12 mouse cellular contexts compared by ENCODE assay signal in the genomic region with DNA sequence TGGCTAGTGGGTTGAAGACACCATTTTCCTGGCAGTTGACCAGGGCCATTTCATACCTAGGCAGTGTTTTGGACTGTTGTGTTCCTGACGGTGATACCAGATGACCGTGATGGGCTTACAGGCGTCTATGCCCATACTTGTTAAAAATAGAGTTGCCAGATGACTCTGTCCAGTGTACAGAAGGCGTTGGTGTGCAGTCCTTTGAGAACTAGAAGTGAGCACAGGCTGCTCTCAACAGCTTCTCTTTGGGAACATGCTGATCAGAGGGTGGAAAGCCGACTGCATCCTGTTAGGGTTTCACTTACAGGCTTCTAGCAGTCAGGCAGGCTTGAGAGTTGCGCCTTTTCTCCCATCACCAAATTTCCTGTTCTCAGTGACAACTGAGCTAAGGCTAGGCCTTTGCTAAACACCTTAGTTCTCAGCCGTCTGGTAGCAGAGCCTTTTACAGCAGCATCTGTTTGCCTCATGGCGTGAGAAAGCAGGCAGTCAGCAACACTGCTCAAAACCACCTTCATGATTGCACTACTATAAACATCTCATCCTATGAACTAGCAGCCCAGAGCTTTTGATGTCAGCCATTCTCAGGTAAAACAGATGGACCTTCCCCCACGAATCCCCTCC.
DNase-seq lines count a peak whose midpoint lies in the region; ATAC-seq and TF ChIP-seq lines count a peak whose summit lies in the region.
"Had no signal": no experiment of that assay in that cellular context is flagged by ENCODE, and none has a peak within 500 bp of the region (broad histone marks: within the 10 kb centered on the region; RNA-seq: fewer than 3 reads in every experiment).

No protein-coding gene starts in this region.

- TF ChIP-seq CTCF in heart, postnatal 0 days (IDR thresholded peaks at IDR 0.05; ENCODE audit: low read depth), result no peak

- TF ChIP-seq EP300 in heart, postnatal 0 days (IDR thresholded peaks at IDR 0.05; ENCODE audit: low read depth), result 0 out of 2 replicates have a peak, but pooled peaks have one; percentile 19

- no peak overlapping the region for H3K4me2 ChIP-seq in hindbrain, embryonic 13.5 days
- H3K4me2 ChIP-seq in hindbrain, embryonic 12.5 days (replicated peaks), result no peak overlapping the region
- no peak overlapping the region for H3K4me2 ChIP-seq in heart, postnatal 0 days (ENCODE audit: low read depth, low read length)
- H3K4me2 ChIP-seq: liver, embryonic 11.5 days; midbrain, embryonic 13.5 days had no signal

- H3K27ac ChIP-seq in hindbrain, embryonic 13.5 days, result peak overlapping the region; percentile 5; the same call in 1 of the 2 replicates
- no peak overlapping the region; the same call in 1 of the 2 replicates for H3K27ac ChIP-seq in hindbrain, embryonic 12.5 days
- peak overlapping the region; percentile 56 for H3K27ac ChIP-seq in brown adipose tissue, adult 24 weeks (replicated peaks; ENCODE audit: low read depth, low read length)
- H3K27ac ChIP-seq in heart, postnatal 0 days (ENCODE audit: low read depth), result peak overlapping the region; percentile 84
- H3K27ac ChIP-seq: kidney, postnatal 0 days; midbrain, embryonic 13.5 days had no signal

- H3K36me3 ChIP-seq in hindbrain, embryonic 13.5 days, result no peaks in the 10 kb centered on the region
- no peaks in the 10 kb centered on the region for H3K36me3 ChIP-seq in hindbrain, embryonic 12.5 days
- 0 out of 2 replicates have a peak, but pooled peaks cover 4% of the 10 kb centered on the region for H3K36me3 ChIP-seq in heart, postnatal 0 days (replicated peaks; ENCODE audit: control insufficient read depth, insufficient read depth, low read length)
- H3K36me3 ChIP-seq: midbrain, embryonic 13.5 days had no signal

- no peak for ATAC-seq in hindbrain, embryonic 13.5 days (ENCODE audit: low FRiP score)
- no peak for ATAC-seq in hindbrain, embryonic 12.5 days (ENCODE audit: low FRiP score)
- ATAC-seq in heart, postnatal 0 days (ENCODE audit: insufficient read depth, low read depth), result peak; percentile 68
- ATAC-seq: midbrain, embryonic 13.5 days had no signal

- H3K9me3 ChIP-seq in hindbrain, embryonic 13.5 days, result no peaks in the 10 kb centered on the region
- H3K9me3 ChIP-seq in hindbrain, embryonic 12.5 days (replicated peaks), result no peaks in the 10 kb centered on the region
- no peaks in the 10 kb centered on the region for H3K9me3 ChIP-seq in heart, postnatal 0 days (replicated peaks; ENCODE audit: control insufficient read depth, low read length)
- H3K9me3 ChIP-seq: midbrain, embryonic 13.5 days had no signal

- H3K4me1 ChIP-seq in hindbrain, embryonic 13.5 days (replicated peaks), result peaks cover 80% of the 10 kb centered on the region
- peaks cover 58% of the 10 kb centered on the region for H3K4me1 ChIP-seq in hindbrain, embryonic 12.5 days
- H3K4me1 ChIP-seq in brown adipose tissue, adult 24 weeks (ENCODE audit: control insufficient read depth, insufficient read depth, insufficient read length, low read length), result peaks cover 30% of the 10 kb centered on the region
- peaks cover 65% of the 10 kb centered on the region for H3K4me1 ChIP-seq in heart, postnatal 0 days (ENCODE audit: control insufficient read depth, insufficient read depth)

- DNase-seq in forelimb bud, embryonic 11.5 days (ENCODE audit: low read depth, low spot score), result peak; percentile 71
- DNase-seq in heart, postnatal 0 days (ENCODE audit: low spot score), result peak; percentile 57
- no peak for DNase-seq in liver
- DNase-seq in adrenal gland, adult 18-20 months (ENCODE audit: low spot score in 2 of 2), result no peak
- DNase-seq: adrenal gland, adult 8-10 months; lung, postnatal 10 days had no signal

- no peaks in the 10 kb centered on the region for H3K27me3 ChIP-seq in hindbrain, embryonic 13.5 days
- H3K27me3 ChIP-seq in hindbrain, embryonic 12.5 days, result no peaks in the 10 kb centered on the region
- no peaks in the 10 kb centered on the region for H3K27me3 ChIP-seq in heart, postnatal 0 days (ENCODE audit: control insufficient read depth, insufficient read depth, low read length)
- H3K27me3 ChIP-seq: midbrain, embryonic 13.5 days had no signal

- H3K4me3 ChIP-seq in hindbrain, embryonic 13.5 days, result no peak overlapping the region
- H3K4me3 ChIP-seq in hindbrain, embryonic 12.5 days, result no peak overlapping the region
- no peak overlapping the region for H3K4me3 ChIP-seq in brown adipose tissue, adult 24 weeks (ENCODE audit: insufficient read depth, low read depth, low read length)
- H3K4me3 ChIP-seq in heart, postnatal 0 days (ENCODE audit: low read depth, low read length), result no peak overlapping the region
- H3K4me3 ChIP-seq: midbrain, embryonic 13.5 days had no signal

- no peak overlapping the region for H3K9ac ChIP-seq in hindbrain, embryonic 13.5 days
- H3K9ac ChIP-seq in hindbrain, embryonic 12.5 days, result no peak overlapping the region
- H3K9ac ChIP-seq in heart, postnatal 0 days (replicated peaks; ENCODE audit: low read depth, low read length), result no peak overlapping the region
- H3K9ac ChIP-seq: midbrain, embryonic 13.5 days had no signal

- whole genome bisulfite sequencing in hindbrain, embryonic 13.5 days, result 82% methylated on average over 9 of the region's 9 CpGs
- 81% methylated on average over 9 of the region's 9 CpGs for whole genome bisulfite sequencing in hindbrain, embryonic 12.5 days
- WGBS in heart, postnatal 0 days, result 40% methylated on average over 9 of the region's 9 CpGs

Comparison
In these comparisons a context has a peak if more than half of its experiments do, and no peak if none do; other contexts are left out.
1. DNase-seq: peak in forelimb bud, embryonic 11.5 days (single experiment) and heart, postnatal 0 days (single experiment); none in liver (single experiment) and adrenal gland, adult 18-20 months (0 of 2).